Mouse (Mus musculus): Measurements from ENCODE around the gene Zdhhc23.

The Zdhhc23 gene

DNA sequence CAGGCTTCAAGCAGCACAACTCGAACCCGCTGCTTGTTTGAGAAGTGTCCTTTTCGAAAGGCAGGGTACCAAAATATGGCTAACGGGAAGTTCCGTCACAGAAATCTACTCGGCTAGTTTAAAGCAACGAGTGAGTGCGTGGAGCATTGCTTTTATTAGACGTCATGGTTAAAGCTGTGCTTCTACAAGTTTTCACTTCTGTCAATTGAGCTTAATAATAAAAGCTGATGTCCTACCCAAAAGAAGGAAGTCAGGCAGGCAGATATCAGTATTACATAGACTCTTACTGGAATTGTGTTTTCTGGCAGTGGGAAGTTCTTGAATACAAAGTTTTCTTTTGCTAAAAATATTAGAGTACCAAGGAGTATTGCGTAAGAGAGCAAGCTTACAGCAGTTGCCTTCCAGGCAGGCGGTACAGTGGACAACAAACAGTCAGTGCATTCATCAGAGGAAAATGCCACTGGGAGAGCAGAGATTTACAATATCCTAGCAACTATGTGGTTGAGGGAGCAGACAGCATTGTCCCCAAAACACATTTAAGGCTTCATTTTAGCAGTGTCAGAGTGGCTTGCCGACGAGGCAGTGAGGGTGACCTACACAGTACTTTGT, 13.7 kb downstream of the Zdhhc23 start:
- DNase-seq, result no peak

DNA sequence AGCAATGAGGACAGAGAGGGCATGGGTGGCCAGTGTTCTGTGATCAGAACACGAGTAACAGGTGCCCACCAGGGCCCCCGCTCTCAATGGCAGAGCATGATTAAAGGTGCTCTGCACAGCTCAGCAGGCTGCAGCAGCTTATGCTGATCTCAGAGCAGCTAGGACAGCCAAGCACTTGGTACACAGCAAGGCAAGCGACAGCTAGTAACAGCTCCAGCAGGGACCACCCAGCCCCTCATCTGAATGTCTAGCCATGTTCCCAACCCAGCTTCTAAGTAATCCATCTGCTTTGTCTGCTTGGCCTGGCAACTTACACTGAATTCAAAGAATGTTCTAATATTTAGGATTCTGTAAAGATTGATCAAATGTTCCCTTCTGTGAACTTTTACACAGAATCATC, 15.8 kb downstream of the Zdhhc23 start:
- no peak for DNase-seq

DNA sequence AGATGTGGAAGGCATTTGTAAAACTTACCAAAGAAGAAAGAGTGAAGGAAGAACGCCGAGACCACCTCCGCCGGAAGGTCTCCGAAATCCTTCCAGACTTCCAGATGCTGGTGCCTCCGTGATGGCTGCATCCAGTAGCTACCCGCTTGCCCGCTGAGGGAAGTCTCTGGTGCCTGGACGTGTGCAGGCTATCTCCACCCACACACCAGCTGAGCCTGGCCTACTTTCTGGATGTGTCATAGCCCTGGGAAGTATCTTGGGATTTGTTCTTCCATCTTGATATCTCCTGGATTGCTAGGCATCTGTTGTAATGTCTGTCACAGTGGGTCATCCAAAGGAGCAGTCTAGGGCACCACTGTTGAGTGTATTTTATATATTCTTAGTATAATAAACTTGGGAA, 16.3 kb downstream of the Zdhhc23 start:
- DNase-seq, result no peak

DNA sequence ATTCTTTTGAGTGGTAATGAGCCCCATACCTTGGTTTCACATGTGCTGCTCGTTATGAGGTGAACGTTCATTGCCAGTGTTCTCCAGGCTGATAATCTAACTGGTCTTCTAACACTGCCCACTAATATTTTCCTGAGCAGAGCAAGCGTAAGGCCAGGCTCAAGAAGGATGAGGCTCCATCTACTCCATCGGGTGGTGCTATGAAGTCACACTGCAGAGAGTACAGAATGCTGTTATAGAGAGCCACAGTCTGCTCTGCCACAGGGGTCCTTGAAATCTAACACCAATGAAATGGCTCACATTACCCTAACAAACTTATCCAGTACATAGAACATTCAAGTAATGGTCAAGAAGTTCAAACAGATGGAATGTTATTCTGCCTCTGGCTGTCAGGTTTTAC, 21.6 kb downstream of the Zdhhc23 start:
- DNase-seq, result no peak

DNA sequence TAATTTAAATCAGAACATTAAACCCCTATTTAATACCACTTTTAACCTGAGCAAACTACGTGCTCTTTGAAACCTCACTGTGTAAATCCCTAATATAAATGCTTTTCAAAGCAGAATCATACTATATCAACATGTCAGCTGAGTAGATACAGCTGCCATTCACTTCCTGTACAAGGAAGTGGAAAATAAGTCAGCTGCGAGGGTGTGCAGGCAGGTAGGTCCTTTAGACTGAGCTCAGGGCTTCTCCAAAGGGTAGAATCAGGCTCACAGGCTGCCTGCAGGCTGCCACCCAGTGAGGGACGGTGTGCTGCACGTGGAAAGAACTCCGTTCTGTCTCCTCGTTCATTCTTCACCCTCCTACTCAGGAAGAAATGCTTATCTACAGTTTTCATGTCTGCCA, 24.7 kb downstream of the Zdhhc23 start:
- DNase-seq, result no peak

DNA sequence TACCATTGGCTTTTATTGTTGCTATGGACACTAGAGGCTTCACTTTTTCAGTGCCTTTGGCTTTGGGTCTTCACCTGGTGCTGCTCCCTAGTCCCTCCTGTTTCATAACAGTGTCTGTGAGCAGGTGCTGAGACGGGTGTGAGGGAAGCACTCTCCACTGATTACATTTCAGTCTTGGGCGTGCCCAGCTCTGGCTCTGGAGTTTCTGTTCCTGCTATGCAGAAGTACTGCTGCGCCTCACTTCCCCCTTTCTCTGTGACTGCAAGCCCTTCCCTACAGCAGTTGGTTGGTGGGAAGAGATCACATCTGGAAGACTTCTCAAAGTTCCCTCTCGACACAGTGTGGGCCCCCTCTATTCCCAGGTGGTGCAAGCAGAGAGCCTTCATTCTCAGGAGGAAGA, 28.0 kb downstream of the Zdhhc23 start:
- DNase-seq, result no peak

DNA sequence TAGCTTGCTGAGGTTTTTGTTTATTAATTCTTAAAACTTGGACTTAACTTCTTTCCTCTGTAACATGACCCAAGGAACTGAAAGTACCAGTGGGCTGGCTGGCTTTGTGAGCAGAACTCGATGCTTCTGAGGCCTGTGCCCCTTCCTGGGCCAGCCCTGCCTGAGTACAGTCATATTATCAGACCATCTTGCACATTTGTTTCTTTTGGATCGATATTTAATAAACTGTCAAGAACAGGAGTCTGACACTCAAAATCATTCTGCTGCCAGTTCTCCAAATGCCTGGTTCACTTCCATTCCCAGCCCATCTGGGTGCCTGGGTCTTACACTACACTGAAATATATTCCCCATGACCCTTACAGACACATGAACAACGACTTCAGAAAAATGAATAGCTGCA, 33.7 kb downstream of the Zdhhc23 start:
- DNase-seq, result no peak

DNA sequence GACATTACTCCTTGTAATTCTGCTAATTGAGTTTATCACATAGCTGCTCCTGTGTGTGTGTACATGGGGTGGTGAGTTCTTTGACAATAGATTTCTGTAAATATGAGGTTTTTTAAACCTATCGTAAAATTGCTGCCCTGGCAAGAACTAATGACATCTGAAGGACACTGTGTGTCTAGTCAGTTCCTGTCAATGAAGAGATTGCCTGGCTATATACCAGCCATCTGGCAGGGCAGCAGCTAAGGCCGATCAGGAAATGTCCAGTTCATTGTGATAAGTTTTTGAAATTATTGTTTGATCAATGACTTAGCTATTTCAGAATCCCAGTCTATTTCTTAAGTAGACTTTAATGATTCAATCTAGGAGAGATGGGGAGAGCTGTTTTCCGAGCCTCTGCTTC, 34.2 kb downstream of the Zdhhc23 start:
- no peak for DNase-seq

DNA sequence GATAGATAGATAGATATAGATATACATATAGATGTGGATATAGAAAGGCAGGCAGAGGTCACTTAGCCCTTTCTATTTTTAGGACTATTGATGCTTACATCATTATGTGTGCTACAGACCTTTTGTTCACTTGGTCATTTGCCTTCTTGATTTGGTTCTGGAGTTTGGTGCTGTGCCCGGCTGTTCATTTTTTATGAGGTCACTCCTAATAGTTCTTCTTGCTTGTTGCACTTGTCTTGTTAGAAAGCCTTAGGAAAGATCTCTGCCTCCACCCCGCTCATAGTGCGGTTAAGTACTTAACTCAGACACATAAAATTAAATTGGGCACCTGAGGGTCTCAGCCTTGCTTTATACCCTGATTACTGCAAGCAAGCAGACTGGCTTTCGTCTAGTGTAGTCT, 38.7 kb downstream of the Zdhhc23 start:
- DNase-seq, result no peak

DNA sequence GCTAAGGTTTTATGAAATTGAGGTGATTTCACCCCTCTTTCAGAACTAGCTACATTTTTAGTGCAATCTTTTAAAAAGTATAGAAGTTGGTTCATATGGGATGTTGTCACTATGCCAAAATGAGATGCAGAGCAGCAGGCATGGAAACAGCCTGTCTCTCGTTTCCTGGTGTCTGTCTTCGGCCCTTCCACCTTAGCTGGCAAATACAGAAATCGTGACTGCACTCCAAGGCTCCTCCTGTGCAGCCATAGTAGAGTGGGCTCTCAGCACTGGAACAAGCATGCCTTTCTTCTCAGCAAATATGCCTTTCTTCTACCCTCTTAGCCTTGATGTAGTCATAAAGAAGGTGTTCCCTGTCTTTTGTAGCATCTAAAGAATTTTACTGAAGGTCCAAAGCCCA, 43.7 kb downstream of the Zdhhc23 start:
- no peak for DNase-seq

DNA sequence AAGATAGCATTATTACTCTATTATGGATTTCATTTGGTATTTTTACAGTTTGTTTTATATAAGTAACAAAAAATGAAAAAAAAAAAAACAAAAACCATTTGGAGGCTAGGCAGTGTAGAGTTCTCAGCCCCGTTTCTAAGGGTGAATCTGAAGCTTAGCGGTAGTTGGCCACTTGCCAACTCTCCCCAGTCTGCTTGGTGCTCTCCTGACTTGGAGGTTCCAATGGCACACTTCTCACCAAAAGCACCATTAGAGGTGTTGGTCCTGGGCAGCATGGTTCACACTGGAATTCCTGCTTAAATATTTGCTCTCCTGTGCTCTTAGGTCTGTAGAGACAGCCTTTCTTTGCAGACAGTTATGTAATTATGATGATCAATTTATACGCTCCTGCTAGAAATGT, 44.2 kb downstream of the Zdhhc23 start:
- DNase-seq, result peak; percentile 32 to 39

DNA sequence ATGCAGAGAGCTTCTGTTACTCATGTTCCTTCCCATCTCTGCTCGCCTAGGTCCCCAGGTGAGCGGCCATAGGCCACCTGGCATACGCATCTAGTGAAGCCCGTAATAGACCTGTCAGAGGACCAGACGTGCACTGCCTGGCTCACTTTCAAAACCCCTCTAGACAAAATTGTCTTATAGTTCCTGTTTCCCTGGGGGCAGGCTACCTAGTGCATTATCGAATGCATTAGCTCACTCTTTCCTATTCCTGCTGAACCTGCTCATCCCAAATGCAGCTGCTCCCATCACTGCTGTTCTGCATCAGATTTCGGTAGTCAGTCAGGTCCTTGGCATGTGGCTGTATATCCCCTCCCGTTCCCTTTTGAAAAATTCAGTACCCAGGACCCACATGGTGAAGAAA, 44.7 kb downstream of the Zdhhc23 start:
- no peak for DNase-seq

DNA sequence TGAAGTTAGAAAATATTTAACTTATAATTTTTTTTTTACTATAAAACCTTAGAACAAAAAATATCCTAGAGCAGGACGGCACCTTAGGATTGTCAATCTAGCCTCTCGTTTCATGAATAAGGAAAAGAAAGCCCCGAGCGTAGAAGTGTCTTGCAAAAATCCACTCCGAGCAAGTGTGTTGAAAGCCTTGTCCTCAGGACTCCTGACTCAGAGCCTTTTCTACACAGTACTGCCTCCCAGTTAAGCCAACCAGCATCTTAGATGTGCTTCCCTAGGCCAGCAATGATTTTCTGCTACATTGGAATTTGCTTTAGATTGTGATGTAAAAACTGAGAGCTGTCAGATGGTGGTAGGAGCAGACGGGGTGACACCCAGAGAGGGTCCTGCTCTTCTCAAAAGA, 46.5 kb downstream of the Zdhhc23 start:
- no peak for DNase-seq

DNA sequence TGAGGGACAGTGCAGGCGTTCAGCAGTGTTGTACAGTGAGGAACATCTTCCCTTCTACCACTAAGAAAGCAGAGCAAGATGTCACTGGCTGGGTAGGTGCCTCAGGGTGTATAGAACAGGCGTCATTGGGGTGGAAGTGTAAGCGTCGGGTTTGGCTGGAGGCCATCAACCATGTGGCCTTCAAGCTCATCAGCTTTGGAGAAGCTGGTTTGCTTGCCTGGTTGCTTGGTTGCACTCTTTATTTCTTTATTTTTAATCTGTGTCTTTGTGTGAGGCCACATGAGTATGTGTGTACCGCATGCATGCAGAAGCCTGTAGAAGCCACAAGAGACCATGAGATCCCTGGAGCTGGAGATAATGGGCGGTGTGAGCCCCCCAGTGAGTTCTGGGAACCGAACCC, 47.3 kb downstream of the Zdhhc23 start:
- no peak for DNase-seq

DNA sequence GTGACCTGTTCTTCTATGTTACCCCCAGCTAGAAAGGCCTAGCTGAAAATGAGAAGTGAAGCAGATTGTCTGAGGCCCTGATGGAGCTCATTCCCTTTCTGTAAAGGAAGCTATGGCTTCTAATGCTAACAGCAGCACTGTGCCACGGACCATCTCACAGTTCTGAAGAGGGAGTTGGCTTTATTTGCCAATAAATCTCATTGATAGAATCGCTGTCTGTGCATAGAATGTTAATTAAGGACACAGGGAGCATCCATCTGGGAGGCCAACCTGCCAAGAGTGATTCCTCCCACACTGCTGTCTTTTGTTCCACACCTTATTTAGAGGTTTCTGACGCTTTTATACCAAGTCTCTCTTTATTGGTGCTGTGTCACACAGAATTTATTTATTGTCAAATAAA, 48.1 kb downstream of the Zdhhc23 start:
- DNase-seq, result no peak

DNA sequence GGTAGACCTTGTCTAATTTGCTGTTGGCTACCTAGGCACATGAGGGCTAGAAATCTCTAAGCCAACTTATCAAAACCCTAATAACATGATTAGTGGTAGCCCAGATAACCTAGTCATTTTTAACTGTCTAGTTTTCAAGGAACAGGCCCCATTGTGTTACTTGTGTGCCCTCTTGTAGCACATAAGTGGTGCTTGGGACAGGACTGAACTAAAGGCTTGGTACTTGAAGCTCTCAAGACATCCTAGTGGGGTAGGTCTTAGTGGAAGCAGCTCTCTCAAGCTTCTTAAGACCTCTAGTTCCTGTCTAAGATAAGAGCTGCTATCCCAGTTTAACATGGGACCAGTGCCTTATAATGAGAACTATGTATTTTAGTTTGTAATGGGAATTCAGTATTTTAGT, 49.0 kb downstream of the Zdhhc23 start:
- no peak for DNase-seq

DNA sequence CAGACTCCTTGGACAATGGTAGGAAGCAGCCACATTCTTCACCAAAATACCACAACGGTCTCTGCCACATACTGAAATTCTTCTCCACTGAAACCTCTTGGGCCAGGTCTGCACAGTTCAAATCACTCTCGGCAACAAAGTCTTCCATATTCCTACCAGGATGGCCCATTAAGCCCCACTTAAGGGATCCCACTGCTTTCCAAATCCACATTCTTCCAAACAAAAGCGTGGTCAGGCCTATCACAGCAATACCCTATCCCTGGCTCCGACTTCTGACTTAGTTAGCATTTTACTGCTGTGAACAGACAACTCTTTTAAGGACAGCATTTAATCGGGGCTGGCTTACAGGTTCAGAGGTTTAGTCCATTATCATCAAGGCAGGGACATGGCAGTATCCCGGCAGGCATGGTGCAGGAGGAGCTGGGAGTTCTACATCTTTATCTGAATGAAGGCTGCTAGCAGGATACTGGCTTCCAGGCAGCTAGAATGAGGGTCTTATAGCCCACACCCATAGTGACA, 53.2 kb downstream of the Zdhhc23 start, which contains the start of gene Qtrt2:
Gene Qtrt2 (minus strand): TSS at position 469 of the 519 bp plus-strand sequence.
- DNase-seq, result no peak

DNA sequence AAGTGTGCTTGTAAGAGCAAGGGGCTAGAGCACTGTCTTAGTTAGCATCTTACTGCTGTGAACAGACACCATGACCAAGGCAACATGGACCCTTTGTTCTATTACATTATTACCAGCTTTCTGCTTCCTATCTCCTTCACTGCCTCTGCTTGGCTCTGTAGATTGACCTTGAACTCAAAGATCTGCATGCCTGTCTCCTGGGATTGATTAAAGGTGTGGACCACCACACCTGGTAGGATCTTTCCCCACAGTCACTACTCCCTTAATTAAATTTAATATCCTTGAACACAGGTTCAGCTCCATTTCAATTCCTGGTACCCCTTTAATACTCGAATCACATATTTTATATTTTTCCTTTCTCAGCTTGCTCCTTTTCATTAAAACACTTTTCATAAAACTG, 53.7 kb downstream of the Zdhhc23 start:
- no peak for DNase-seq

DNA sequence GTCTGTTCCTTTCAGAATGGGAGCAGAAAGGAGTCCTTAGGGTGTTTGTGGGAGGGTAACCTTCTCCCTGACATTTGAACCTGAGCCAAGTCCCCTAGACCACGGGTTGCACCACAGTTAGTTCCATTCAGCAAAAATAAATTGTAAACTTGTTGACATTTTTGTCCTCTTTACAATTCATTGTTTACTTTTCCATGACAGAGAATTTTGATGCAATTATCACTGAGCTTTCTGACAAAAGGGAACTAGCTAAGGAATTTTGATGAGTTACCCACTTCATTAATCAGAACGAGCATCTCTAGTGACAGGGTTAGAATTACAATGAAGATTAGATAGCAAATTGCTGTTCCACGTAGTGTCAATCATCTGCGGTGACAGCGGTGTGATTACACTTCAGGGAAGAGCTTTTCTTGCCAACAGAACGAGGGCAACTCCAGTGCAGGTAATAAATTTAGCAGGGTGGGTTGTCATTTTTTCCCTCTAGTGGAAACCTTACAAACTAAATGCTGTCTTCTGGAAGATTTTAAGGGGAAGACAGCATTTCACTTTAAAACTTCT, 54.5 kb downstream of the Zdhhc23 start:
- DNase-seq, result no peak

DNA sequence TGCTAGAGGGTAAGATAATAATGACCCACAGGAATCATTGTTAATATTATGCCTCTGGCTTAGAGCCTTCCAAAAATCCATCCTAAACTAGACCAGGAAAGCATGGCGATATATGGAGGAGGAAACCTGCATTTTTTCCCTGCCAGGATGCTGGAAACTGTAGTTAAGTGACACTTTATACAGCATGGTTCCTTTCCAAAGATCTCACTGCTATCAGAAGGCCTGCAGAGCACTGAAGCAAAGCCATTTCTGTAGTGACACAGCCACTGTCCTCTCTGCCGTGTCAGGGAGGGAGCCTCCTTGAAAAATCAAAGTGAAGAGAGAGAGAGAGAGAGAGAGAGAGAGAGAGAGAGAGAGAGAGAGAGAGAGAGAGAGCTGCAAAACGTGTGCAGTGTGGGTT, 57.0 kb downstream of the Zdhhc23 start:
- DNase-seq, result no peak

DNA sequence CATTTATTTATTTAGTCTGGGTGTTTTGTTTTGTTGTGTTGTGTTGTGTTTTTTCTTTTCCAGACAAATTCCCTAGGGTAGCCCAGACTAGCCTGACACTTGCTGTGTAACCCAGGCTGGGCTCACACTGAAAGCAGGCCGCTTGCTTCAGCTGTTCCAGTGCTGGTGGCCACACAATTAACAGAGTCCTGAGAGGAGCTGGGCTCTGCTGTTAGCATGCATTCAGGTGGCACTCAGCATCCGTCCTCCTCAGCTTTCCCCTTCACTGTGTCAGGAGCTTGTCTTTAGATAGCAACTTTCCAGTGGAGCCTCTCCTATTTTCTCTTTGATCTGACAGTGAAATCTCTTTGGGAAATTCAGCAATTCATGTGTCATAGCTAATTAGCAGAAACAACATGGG, 57.6 kb downstream of the Zdhhc23 start:
- DNase-seq, result no peak

DNA sequence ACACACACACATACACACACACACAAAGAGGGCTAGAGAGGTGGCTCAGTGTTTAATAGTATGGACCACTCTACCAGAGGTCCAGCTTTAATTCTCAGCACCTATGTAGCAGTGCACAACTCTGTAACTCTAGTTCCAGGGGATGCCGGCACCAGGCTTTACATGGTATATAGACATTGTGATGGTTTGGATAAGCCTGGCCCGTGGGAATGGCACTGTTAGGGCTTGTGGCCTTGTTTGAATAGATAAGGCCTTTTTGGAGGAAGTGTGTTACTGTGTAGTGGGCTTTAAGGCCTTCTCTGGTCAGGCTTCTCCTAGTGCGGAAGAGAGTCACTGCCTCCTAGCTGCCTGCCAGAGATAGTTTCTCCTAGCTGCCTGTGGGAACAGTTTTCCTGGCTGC, 60.7 kb downstream of the Zdhhc23 start:
- DNase-seq, result no peak

All from cerebellum, adult 18-20 months (tissue).